Mouse (Mus musculus) lung, adult 18-20 months (tissue): ENCODE measurements at regions not wholly inside any gene's neighbourhood (a gene's known extent, or its start where the extent isn't known, plus 50 kb on each side); places are given as distances from the start of the nearest gene placed in this dataset.
A peak's percentile ranks its signal among the peaks of the same experiment; 100 is the strongest.

Experiments
- DNase-seq, 2 experiments: peaks; one replicate each; pipeline ENCODE4 v3.0.0; 2022; ENCODE audit warnings: mixed read lengths in 2 of 2

- no peak for DNase-seq
These were observed 405.2 kb downstream of the Hace1 start for GRCm38 (mm10) chr10:45982731-45983274.

GRCm38 (mm10) chr10:45983671-45984335, 406.2 kb downstream of the Hace1 start:
- DNase-seq = no peak

GRCm38 (mm10) chr10:45986341-45986740, 408.7 kb downstream of the Hace1 start:
- no peak for DNase-seq

GRCm38 (mm10) chr10:46006319-46006718, 428.7 kb downstream of the Hace1 start:
- no peak for DNase-seq

GRCm38 (mm10) chr10:46011916-46012596, 434.4 kb downstream of the Hace1 start:
- DNase-seq = peak in 1 of 2 experiments; percentile 9

- no peak for DNase-seq
These were observed 435.0 kb downstream of the Hace1 start for GRCm38 (mm10) chr10:46012599-46012998.

GRCm38 (mm10) chr10:46016295-46016694, 438.7 kb downstream of the Hace1 start:
- no peak for DNase-seq

- DNase-seq = no peak
These were observed 468.0 kb downstream of the Hace1 start for GRCm38 (mm10) chr10:46045474-46046093.

GRCm38 (mm10) chr10:46046094-46046749, 468.6 kb downstream of the Hace1 start:
- DNase-seq = no peak

- no peak for DNase-seq
These were observed 469.3 kb downstream of the Hace1 start for GRCm38 (mm10) chr10:46046890-46047414.

- no peak for DNase-seq
These were observed 470.0 kb downstream of the Hace1 start for GRCm38 (mm10) chr10:46047591-46047990.

GRCm38 (mm10) chr10:46057362-46058198, 480.0 kb downstream of the Hace1 start:
- DNase-seq = no peak

- DNase-seq = no peak
These were observed 480.5 kb downstream of the Hace1 start for GRCm38 (mm10) chr10:46058199-46058472.

- DNase-seq = no peak
These were observed 481.7 kb downstream of the Hace1 start for GRCm38 (mm10) chr10:46059285-46059684.

GRCm38 (mm10) chr10:46063831-46064230, 486.2 kb downstream of the Hace1 start:
- no peak for DNase-seq

- no peak for DNase-seq
These were observed 493.1 kb downstream of the Hace1 start for GRCm38 (mm10) chr10:46070766-46071165.

- no peak for DNase-seq
These were observed 493.6 kb downstream of the Hace1 start for GRCm38 (mm10) chr10:46071220-46071619.

GRCm38 (mm10) chr10:46071810-46072549, 494.4 kb downstream of the Hace1 start:
- no peak for DNase-seq

GRCm38 (mm10) chr10:46072550-46073470, 495.2 kb downstream of the Hace1 start:
- DNase-seq = no peak

- DNase-seq = no peak
These were observed 510.1 kb downstream of the Hace1 start for GRCm38 (mm10) chr10:46087766-46088165.
